Mouse (Mus musculus) CD4-positive naive resting alpha-beta T cell, adult 57 days (primary cell): ENCODE results near the gene Kcna7. TPM values are rescaled to one million over a fixed set of nuclear protein-coding genes. Genes with fewer than 3 reads are reported as not detected.

ENCODE experiments used
- total RNA-seq: library from RNA; stranded (reverse); gene quantifications from one replicate; pipeline ENCODE4 v1.2.4, GENCODE M21; 2023

Kcna7 gene
- total RNA-seq, result not detected

GRCm38 (mm10) chr7:45405091-45406075, at the start of gene Kcna7:
TSS of gene Kcna7 (plus strand) at chr7:45405653.

GRCm38 (mm10) chr7:45366652-45367019, 38.8 kb upstream of the Kcna7 start, which contains the start of gene Ppfia3:
TSS of gene Ppfia3 (minus strand) at chr7:45367019.

GRCm38 (mm10) chr7:45370475-45371311, 34.8 kb upstream of the Kcna7 start, which contains the start of gene Lin7b:
TSS of gene Lin7b (minus strand) at chr7:45370583.

GRCm38 (mm10) chr7:45395578-45396336, 9.7 kb upstream of the Kcna7 start, which contains the start of gene Snrnp70:
TSS of gene Snrnp70 (minus strand) at chr7:45395742.

GRCm38 (mm10) chr7:45413113-45413863, 7.8 kb downstream of the Kcna7 start, which contains the start of gene Ntf5:
TSS of gene Ntf5 (plus strand) at chr7:45413695.

GRCm38 (mm10) chr7:45420615-45420919, 15.1 kb downstream of the Kcna7 start, which contains the start of gene Lhb:
TSS of gene Lhb (plus strand) at chr7:45420820.

GRCm38 (mm10) chr7:45434203-45435015, 29.0 kb downstream of the Kcna7 start, which contains the start of gene Gys1:
TSS of gene Gys1 (plus strand) at chr7:45434844.

GRCm38 (mm10) chr7:45437521-45438276, 32.2 kb downstream of the Kcna7 start, which contains the start of gene Ruvbl2:
TSS of gene Ruvbl2 (minus strand) at chr7:45438096.

Other genes with a start within 250 kb of the Kcna7 start
- gene Slc17a7, start 241.7 kb upstream of the Kcna7 start, total RNA-seq, result not detected
- not detected for gene Gfy, start 226.1 kb upstream of the Kcna7 start, total RNA-seq
- gene Pth2, start 224.7 kb upstream of the Kcna7 start, total RNA-seq, result not detected
- gene Ccdc155, start 200.8 kb upstream of the Kcna7 start, total RNA-seq, result not detected
- not detected for gene Dkkl1, start 193.5 kb upstream of the Kcna7 start, total RNA-seq
- gene Tead2, start 189.9 kb upstream of the Kcna7 start, total RNA-seq, result not detected
- gene Cd37, start 166.5 kb upstream of the Kcna7 start, total RNA-seq, result 346 TPM
- gene Slc6a16, start 164.6 kb upstream of the Kcna7 start, total RNA-seq, result not detected
- gene Slc6a21, start 128.1 kb upstream of the Kcna7 start, total RNA-seq, result not detected
- gene Trpm4, start 71.9 kb upstream of the Kcna7 start, total RNA-seq, result 10.0 TPM
- not detected for gene Hrc, start 70.4 kb upstream of the Kcna7 start, total RNA-seq
- gene Ppfia3, start 38.6 kb upstream of the Kcna7 start, total RNA-seq, result 0.47 TPM
- gene Lin7b, start 35.1 kb upstream of the Kcna7 start, total RNA-seq, result 2.6 TPM
- 701 TPM for gene Snrnp70, start 9.9 kb upstream of the Kcna7 start, total RNA-seq
- gene Ntf5, start 8.0 kb downstream of the Kcna7 start, total RNA-seq, result not detected
- not detected for gene Lhb, start 15.2 kb downstream of the Kcna7 start, total RNA-seq
- gene Gys1, start 29.2 kb downstream of the Kcna7 start, total RNA-seq, result 5.9 TPM
- gene Ruvbl2, start 32.4 kb downstream of the Kcna7 start, total RNA-seq, result 50.8 TPM
- gene Ftl1, start 54.2 kb downstream of the Kcna7 start, total RNA-seq, result 537 TPM
- gene Bax, start 61.2 kb downstream of the Kcna7 start, total RNA-seq, result 74.8 TPM
- not detected for gene Tulp2, start 76.2 kb downstream of the Kcna7 start, total RNA-seq
- not detected for gene Gm45808, start 81.2 kb downstream of the Kcna7 start, total RNA-seq
- 1.2 TPM for gene Dhdh, start 83.2 kb downstream of the Kcna7 start, total RNA-seq
- gene Nucb1, start 104.8 kb downstream of the Kcna7 start, total RNA-seq, result 80.1 TPM
- 949 TPM for gene Ppp1r15a, start 120.6 kb downstream of the Kcna7 start, total RNA-seq
- 3.9 TPM for gene Plekha4, start 120.7 kb downstream of the Kcna7 start, total RNA-seq
- gene Hsd17b14, start 149.2 kb downstream of the Kcna7 start, total RNA-seq, result 2.9 TPM
- gene Bcat2, start 164.5 kb downstream of the Kcna7 start, total RNA-seq, result 52.3 TPM
- gene Fgf21, start 209.8 kb downstream of the Kcna7 start, total RNA-seq, result not detected
- not detected for gene Fut1, start 211.6 kb downstream of the Kcna7 start, total RNA-seq
- not detected for gene Izumo1, start 216.2 kb downstream of the Kcna7 start, total RNA-seq
- gene Rasip1, start 221.8 kb downstream of the Kcna7 start, total RNA-seq, result 0.47 TPM
- gene Mamstr, start 234.3 kb downstream of the Kcna7 start, total RNA-seq, result not detected